Mouse (Mus musculus) C3H10T1/2 (cell line): ENCODE data around the gene Cyp2c55. TPM values are rescaled to one million over a fixed set of nuclear protein-coding genes. Genes with fewer than 3 reads are reported as not detected.

ENCODE experiments used
- polyA plus RNA-seq, 2 experiments: library from polyadenylated mRNA; unstranded; fragments of >200 nt; fragmentation: generic; extraction: Trizol; gene quantifications; one replicate each; pipeline ENCODE4 v1.2.1; 2012; ENCODE audit warnings: missing spikeins in 2 of 2

Cyp2c55 gene
- polyA plus RNA-seq, result under 1 TPM in 1 of 2 experiments, not detected in 1; 0.04 TPM

DNA sequence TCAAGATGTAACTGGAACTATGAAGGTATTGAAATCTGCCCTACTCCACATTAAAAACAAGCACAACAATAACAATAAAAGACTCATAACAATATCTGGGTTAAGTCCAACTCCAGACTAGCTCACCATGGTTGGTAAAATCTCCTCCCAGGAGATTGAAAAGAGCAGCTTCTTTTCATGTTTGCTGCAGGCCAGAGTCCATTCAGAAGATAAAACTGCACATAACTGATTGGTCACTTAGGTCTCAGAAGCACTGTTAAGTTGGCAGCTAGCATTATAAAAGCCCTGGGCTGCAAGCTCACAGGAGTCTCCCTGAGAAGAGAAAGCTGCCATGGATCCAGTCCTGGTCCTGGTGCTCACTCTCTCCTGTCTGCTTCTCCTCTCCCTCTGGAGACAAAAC lies at the start of gene Cyp2c55:
Gene Cyp2c55 (plus strand): TSS at position 305 of the 400 bp plus-strand sequence.

DNA sequence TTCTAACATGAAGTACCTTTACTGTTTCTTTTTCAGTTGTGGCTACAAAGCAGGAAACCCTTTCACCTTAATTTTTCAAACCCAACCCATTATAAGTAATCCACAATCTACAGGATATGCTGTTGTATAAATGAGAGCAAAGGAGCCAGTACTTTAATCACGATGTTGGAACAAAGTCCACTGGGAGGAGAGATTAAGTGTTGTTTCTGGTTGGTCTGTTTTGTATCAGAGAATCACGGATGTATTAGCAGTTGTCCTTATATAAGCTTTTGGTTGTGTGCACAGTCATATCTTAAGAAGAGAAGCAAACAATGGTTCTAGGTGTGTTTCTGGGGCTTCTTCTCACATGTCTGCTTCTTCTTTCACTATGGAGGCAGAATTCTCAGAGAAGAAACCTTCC lies 53.9 kb downstream of the Cyp2c55 start, which contains the start of gene Cyp2c65:
Gene Cyp2c65 (plus strand): TSS at position 297 of the 400 bp plus-strand sequence.

Other genes starting within 250 kb of the Cyp2c55 start
- 1 to 10 TPM in 1 of 2 experiments, under 1 TPM in 1; 0.46 to 2.2 TPM for gene Noc3l, start 187.8 kb upstream of the Cyp2c55 start, polyA plus RNA-seq
- gene Tbc1d12, start 170.4 kb upstream of the Cyp2c55 start, polyA plus RNA-seq, result 1 to 10 TPM in 1 of 2 experiments, under 1 TPM in 1; 0.22 to 1.7 TPM
- gene Hells, start 76.1 kb upstream of the Cyp2c55 start, polyA plus RNA-seq, result 1 to 10 TPM; 1.2 to 3.9 TPM
- gene Cyp2c65, start 54.0 kb downstream of the Cyp2c55 start, polyA plus RNA-seq, result not detected
- not detected for gene Cyp2c66, start 106.9 kb downstream of the Cyp2c55 start, polyA plus RNA-seq